Mouse (Mus musculus) left cerebral cortex, postnatal 4 days (tissue): ENCODE results near the gene Ank2. TPM values are rescaled to one million over a fixed set of nuclear protein-coding genes. Genes with fewer than 3 reads are reported as not detected.

ENCODE experiments used
- DNase-seq: peaks from one replicate; pipeline ENCODE4 v3.0.0-alpha.2; 2022
- intact Hi-C: fragments of 180-260 bp; cut with DNase I; formaldehyde crosslinking; loops from one replicate; pipeline ENCODE4 v1.15.1; 2025
- total RNA-seq, 2 experiments: library from RNA; stranded (reverse); gene quantifications; 2 replicates each; pipeline ENCODE4 v1.2.3; 2021

Ank2 gene
- total RNA-seq, 2 experiments from 2014 or later = 971 to 1,020 TPM

DNA sequence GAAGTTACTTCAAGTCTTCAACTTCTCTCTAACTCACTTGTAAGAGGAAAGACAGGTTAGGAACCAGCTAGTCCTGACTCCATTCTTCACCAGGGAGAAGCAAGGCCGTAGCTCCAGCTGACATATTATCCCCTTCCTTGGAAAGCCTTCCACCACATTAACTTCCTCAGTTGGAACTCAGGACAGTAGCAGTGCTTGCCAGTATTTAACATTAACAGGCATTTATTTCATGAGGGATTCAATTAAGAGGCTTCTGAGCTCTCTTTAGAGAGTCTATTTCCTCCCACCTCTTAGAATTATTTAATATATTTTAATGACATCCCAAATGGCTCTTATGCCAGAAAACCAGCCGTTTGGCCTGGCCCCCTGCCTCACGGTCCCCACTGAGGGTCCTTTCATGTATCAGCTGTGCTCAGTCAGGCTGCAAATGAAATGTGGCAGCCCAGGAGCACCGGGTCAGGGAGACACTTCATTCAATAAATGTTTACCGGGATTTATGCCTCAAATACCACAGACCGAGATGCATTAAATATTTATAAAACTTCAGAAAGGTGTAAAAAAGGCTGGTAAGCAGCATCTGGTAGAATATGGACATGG lies 195.1 kb downstream of the Ank2 start:
- peak; percentile 69 for DNase-seq
- intact Hi-C loops = no loop called here

DNA sequence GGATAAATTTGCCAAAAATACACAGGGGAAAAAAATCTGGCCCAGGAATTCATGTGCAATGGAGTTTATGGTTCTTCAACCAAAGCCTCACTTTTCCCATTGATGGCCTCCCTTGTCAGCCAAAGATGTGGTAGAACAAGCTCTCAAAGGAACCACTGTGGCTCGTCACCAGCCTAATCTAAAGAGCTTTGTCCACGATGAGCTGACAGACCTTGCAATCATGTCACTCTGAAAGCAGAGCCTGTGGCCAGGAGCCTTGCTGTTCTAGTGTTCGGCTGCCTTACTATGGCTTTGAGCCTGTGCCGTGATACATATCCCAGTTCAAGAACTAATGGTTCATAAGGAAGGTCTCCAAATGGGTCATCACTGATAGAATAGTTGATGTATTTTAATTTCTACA lies 196.1 kb downstream of the Ank2 start:
- no peak for DNase-seq
- intact Hi-C loops = no loop called here

DNA sequence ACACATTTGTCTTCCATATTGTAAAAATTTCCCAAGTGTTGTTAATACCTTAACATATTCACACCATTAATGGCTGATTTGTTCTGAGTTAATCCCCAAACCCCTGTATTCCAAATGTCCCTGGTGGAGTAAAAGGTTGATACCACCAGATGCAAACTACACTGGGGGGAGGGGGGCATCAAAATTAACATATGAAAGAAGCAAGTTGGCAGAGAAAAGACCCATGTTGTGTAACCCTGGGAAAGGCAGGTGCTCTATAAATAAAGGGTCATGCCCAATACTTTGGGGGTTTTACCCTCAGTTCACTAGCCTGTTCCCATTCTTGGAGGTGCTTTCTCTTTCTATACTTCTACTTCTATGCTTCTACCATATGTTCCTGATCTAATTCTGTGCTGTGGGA lies 198.4 kb downstream of the Ank2 start:
- intact Hi-C loops = no loop called here

DNA sequence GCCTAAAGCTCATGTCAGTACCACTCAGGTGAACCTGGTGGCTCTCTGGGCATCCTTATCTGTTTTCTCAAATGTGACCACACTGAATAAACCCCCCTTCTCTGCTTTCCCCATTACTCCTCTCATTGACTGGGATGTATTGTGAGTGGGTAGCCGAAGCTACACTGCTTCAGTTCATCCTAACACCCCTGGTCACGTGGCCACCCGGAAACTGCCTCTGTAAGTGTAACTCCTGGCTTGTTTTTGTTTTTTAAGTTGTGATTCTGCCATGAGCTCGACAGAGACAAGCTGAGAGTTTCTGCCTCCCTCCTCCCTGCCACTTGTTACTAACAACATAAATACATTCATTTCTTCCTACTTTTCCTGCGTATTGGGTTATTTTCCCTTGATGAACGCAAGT lies 203.2 kb downstream of the Ank2 start:
- no peak for DNase-seq
- intact Hi-C loops = no loop called here

More for the DNA sequence above, 198.4 kb downstream of the Ank2 start:
- no peak for DNase-seq

DNA sequence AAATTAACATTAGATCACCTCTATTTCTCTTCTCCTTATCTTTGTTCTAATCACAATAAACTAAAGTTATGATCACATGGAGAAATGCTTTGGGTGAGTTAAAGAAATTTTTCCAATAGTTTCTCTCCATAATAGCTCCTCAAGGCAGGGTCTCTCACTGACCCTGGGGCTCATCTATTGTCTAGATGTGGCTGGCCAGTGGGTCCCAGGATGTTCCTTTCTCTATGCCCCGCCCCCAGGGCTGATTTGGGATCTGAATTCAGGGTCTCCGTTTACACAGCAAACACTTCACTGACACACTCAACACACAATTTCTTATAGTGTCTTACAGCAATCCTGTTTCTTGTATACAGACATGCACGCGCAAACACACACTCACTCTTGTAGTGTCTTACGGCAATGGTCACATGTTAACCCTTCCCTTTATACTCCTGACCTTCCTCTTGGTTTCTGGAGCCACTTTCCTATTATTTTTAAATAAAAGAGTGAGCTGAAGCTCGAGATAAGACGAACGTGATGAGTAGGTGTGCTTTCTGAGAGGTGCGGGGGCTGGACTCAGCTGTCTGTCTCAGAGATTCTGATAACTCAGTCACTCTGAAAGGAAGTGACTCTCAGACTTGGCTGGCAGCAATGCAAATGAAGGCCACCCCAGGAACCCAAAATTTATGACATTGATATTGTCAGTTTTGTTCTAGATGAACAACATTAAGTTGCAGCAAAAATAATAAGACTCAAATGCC lies 204.4 kb downstream of the Ank2 start:
- intact Hi-C loops = no loop called here
- no peak for DNase-seq

DNA sequence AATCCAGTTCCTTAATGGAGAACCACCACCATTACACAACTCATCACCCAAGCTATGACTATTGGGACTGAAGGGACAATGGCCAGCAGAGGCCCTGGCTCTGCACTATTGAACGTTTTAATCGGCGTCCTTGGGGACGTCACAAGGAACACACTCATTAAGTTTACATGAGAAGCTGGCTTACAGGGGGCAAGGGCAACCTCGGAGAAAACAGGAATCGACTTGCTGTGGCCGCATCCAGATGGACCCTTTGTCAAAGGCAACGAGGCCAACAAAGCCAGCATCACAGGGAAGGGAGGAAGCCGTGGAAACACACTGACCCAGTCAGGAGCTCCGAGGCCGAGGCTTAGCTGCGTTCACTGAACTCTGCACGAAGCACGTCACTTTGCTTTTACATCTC lies 205.1 kb downstream of the Ank2 start:
- intact Hi-C loops = no loop called here
- peak; percentile 27 for DNase-seq

DNA sequence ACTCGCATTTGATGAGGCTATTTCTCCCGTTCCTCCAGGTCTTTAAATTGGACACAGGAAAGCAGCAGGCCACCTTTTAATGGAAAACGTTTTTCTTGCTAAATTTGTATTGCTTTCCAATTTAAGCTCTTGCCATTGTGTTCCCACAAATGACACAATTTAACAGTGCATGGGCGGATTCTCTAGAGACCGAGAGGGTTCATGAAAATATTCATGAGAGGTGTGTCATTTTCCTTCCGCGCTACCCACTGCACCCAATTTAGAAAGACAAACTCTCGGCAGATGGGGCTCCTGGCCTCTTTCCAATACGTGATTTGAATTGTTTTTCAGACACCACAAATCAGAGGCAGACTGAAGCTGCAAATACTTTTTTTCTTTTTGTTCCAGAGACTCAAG lies 205.7 kb downstream of the Ank2 start:
- intact Hi-C loops = no loop called here

DNA sequence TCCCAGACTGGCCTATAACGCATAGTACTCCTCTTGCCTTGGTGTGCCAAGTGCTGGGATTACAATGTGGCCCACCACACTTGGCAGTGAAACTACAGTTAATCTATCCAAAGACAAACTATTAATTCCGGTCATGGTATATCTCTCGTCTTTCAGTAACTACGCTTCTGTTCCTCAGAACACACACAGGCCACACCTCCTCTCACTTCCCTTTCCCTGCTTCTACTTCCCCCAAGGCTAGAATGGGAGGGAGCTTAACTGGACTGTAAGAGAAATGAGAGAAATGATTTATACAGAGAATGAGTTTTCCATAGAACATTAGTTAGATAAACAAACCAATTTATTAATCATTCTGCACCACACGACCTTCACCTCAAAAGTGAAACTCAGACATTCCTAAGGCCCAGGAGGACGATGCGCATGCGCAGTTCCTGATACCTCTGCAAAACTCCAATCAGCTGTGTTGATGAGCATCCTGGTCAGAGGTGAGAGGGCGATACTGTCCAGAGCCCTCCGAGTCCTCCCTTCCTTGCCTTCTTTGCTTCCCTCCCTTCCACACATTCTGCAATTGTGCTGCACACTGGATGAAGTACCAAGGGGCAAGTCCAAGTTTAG lies 206.2 kb downstream of the Ank2 start:
- intact Hi-C loops = no loop called here

More for the DNA sequence above, 205.7 kb downstream of the Ank2 start:
- DNase-seq = peak; percentile 49

DNA sequence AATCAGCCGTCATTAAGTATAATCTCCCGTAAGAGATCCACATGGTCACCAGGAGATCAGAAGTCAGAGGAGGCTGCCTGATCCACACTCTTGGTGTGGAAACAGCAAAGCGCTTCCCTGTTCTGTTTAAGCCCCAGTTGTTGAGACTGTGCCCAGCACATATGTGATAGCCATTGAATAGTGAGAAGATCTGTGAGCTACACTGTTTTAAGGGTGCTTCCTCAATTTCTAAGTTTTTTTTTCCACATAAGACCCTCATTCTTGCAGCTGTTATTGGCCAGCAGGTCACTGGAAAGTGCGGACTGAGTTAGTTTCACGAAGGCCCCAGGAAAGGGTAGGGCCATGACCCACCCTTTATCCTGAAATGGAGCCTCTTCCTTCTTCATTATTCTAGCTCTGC lies 216.9 kb downstream of the Ank2 start:
- intact Hi-C loops = no loop called here
- no peak for DNase-seq

More for the DNA sequence above, 206.2 kb downstream of the Ank2 start:
- no peak for DNase-seq

DNA sequence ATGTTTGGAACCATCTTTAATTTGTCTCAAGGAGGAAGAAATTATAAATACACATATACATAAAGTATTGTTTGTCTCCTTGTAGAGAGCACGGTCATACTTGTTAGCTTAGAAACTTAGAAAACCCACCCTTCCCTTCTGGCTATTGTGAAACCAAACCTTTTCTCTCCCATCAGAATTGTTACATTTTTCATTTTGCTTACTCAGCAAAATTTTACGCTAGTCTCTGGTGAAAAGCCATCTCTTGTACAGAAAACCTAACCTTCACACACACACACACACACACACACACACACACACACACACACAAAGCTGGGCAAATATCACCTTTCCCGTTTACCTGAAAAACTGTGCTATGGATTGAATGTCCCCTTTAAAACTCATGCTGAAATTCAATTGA lies 217.8 kb downstream of the Ank2 start:
- no peak for DNase-seq
- intact Hi-C loops = no loop called here

DNA sequence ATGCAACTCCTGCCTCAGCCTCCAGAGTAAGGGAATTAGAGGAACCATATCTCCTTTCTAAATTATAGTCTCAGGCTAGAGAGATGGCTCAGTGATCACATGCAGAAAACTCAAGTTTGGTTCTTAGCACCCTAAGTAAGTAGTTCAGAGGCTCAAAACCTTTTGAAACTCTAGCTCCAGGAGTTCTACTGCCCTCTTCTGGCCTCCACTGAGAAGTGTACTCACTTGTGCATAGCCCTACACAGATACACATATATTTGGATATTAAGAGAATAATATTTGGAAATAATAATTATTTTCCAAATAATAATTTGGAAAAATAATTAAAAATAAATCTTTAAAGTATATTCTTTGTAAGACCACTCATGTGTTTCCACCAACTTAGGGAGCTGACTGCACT lies 218.8 kb downstream of the Ank2 start:
- intact Hi-C loops = no loop called here
- DNase-seq = no peak

DNA sequence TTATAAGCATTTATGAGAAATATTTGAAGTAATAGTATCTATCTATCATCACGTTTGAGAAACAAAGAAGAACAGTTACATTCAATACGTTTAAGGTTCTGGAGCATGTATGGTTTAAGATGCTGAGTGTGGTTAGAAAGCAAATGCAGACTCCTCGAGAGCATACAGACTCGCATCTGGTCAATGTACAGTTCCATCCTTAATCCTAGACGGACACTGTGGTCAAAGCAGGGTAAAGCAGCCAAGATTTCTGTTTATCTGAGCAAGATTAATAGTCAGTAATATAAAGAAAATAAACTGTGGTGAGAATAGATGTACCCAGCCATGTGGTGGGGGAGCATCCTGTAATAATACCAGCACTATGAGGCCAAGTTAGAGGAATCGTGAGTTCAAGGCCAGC lies 223.2 kb downstream of the Ank2 start:
- intact Hi-C loops = no loop called here
- DNase-seq = no peak

DNA sequence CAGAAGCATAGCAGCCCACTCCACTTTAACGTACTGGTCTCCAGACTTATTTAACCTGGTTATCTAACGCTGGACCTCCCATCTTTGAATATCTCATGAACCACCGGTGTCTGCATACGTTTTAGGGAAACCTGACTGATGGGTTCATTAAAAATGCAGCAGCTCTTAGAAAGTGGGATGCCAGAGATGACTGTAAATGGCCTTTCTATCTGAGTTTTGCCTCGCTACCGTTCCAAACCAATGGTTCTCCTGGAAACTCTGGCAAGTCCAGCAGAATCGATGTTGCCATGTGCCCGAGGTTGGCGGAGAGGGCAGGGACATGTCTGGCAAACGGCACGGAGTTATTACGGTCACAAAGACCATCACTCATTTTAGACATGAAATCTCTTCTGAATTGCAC lies 226.3 kb downstream of the Ank2 start:
- intact Hi-C loops = no loop called here
- DNase-seq = no peak

DNA sequence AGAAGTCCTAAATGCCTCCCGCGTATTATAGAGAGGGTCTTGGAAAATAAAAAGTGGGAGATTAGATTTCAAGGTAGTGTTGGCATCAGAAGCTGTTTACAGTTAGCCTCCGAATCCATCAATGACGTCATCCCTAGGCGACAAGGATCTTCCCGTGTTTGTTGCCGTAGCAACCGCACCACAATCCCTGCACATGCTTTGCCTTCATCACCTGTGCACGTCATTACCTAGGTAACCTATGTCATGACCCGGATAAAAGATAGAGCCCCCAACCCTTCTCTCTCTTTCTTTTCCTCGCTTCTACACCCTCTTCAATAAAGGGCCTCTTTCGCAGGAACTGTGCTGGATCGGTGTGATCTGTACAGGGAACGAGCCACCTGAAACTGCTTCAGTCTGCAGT lies 229.5 kb downstream of the Ank2 start:
- DNase-seq = no peak
- intact Hi-C loops = no loop called here

DNA sequence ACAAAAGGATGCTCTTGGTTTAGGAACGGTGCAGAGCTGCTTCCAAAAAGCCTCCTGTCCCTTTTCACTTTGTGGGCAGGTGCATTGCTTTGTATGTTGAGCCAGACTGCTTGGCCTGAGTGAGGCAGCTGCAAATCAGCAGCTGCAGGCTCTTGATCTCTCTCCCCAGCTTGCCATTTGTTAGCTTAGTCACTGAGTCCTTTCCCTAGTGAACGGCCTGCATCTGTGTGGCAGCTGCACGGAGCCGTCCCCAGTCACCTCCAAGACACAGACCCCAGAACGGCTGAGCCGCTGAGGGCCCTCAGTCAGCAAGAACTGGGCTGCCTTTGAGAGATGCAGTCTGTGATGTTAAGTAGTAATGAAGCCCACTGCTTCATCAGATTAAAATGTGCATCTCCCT lies 231.3 kb downstream of the Ank2 start:
- DNase-seq = no peak
- intact Hi-C loops = no loop called here

DNA sequence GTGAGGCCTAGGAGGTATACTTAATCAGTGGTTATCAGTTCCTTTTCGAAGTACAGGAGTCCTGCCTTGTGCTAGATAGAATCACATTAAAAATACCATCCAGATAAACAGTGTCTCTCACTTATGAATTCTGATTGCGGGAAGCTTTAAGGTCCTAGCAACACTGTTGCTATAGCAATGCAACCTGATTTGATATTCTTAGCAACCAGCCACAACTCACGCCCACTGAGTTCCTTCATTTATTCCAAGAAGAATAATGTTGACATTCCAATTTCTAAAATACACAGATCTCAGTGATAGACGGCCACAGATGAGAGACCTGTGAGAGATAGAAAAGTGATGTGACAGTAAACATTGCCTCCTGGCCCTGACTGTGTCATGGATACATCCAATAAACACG lies 233.4 kb downstream of the Ank2 start:
- intact Hi-C loops = no loop called here
- DNase-seq = no peak

DNA sequence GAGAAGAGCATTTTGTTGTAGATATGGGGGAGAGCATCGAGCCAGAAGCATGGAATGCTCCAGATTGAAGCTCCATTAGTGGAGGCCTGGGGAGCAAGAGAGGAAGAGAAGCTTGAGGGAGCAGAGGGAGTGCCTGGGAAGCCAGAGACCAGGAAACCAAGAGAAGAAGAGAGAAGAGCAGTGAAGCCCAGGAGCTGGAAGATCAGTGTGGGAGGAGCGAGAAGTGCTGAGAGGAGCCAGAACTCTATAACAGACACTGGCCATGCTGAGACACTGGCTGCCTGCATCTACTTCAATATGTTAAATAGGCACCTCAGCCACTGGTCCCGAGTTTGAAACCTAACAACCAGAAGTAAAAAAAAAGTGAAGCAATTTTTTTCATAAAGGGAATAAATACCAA lies 234.0 kb downstream of the Ank2 start:
- intact Hi-C loops = no loop called here
- DNase-seq = no peak

DNA sequence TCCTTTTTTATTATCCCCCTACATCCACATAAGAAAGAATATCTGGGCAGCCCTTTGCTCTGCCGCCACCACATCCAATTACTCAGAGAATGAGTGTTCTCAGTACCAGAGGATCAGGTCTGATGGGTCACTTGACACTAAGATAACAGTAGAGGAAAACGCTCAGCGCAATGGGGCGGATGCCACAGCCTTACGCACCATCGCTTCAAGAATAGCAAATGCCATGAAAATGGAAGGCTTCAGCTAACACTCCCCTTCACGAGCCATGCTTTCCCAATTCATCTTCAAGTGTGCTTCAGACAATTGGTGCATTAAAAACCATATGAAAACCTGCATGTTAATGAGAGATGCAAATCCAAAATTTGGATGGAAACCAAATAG lies 238.4 kb downstream of the Ank2 start:
- DNase-seq = no peak
- intact Hi-C loops = no loop called here

DNA sequence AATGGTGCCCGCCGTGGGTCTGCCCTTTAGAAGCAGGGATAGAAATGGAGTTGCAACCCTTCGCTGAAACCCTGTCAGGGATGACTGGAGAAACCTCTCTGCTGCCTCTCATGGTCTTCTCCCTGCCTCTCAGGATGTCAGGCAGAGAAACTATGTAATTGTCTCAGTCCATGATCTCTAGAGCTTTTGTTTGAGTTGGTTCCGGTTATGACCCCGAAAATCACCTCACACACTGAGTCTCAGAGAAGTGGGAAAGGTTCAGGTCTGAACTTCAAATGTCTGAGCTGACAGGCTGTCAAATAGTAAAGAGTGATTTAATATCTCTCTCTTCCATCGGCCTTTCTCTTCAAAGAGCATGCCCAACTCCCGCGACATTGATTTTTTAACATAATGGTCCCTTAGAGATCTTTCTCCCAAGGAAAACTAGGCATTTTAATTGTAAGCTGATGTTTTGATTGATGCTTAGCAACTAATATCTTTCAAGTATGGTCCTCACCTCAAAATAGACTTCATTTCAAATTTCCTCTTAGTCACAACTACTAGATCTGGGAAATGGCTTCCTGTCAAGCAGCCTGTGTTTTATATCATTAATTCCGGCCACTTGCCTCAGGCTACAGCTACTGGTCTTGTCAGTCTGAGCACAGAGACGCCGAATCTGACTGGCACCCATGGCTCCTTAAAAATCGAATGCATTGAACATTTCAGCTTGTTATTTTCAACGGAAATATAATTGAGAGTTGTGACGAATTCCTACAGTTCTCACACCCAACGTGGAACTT lies 239.0 kb downstream of the Ank2 start:
- no peak for DNase-seq
- intact Hi-C loops = no loop called here

DNA sequence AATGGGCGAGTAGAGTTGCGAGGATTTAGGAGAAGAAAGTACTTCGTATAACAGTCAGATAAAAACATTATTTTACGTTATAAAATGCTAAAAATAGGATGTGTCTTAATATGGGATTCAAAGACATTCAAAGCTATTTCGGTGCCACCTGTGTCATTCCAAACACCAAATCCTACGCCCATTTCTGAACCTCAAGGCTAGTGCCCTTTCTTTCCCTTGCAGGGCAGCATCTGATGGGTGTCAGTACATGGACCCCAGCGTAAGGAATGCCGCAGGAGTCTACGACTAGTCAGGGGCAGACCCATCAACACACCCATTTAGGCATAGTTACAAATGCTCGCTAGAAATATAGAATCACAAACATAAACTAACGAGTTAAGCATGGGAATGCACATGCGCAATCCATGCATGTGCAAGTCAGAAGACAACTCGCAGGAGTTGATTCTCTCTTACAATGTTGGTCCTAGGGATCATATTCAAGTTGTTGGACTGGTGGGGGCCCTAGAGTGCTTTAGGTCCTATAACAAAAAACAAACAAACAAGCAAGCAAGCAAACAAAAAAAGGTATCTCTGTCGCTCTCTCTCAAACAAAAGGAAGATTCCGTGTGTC lies 240.6 kb downstream of the Ank2 start:
- intact Hi-C loops = no loop called here
- no peak for DNase-seq

DNA sequence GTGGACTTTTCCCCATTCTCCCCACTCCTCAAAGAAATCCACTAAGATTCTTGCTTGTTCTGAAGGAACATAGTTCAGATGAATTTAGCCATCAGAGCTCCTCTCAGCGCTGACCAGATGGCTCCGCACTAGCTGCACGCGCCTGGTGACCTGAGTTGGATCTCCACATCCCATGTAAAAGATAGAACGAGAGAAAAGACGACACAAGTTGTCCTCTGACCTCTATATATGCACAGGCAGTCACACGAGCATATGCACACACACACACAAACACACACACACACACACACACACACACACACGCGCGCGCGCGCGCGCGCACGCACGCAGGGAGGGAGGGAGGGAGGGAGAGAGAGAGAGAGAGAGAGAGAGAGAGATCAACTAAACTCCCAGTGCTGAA lies 241.2 kb downstream of the Ank2 start:
- intact Hi-C loops = no loop called here
- DNase-seq = peak; percentile 17
